Mouse (Mus musculus) midbrain, embryonic 13.5 days (tissue): Measurements from ENCODE around the gene Slamf9. TPM values are rescaled to one million over a fixed set of nuclear protein-coding genes. Genes with fewer than 3 reads are reported as not detected.
A peak's percentile ranks its signal among the peaks of the same experiment; 100 is the strongest.

Experiments used
- ATAC-seq: fragments of 200-750 bp; cut with Nextera tagmentation; 2 replicates; pipeline ENCODE4 v1.8.0; 2017; ENCODE audit warnings: mild to moderate bottlenecking, moderate TSS enrichment, moderate library complexity
- H3K27ac ChIP-seq: fragments of 300-500 bp; sonication (generic); 2 replicates; pipeline ENCODE4 v1.5.1; 2015; ENCODE audit warnings: inconsistent platforms, mild to moderate bottlenecking, moderate library complexity
- H3K27me3 ChIP-seq: fragments of 300-500 bp; sonication (generic); 2 replicates; pipeline ENCODE4 v1.6.1; 2015; ENCODE audit warnings: mild to moderate bottlenecking, inconsistent platforms
- H3K36me3 ChIP-seq: fragments of 300-500 bp; sonication (generic); 2 replicates; pipeline ENCODE4 v1.6.1; 2015; ENCODE audit warnings: mild to moderate bottlenecking, inconsistent platforms
- H3K4me1 ChIP-seq: fragments of 300-500 bp; sonication (generic); replicated peaks from 2 replicates; pipeline ENCODE4 v1.6.1; 2015; ENCODE audit warnings: inconsistent platforms
- H3K4me2 ChIP-seq: fragments of 300-500 bp; sonication (generic); replicated peaks from 2 replicates; pipeline ENCODE4 v1.6.1; 2015; ENCODE audit warnings: moderate library complexity, mild to moderate bottlenecking, inconsistent platforms
- H3K4me3 ChIP-seq: fragments of 300-500 bp; sonication (generic); replicated peaks from 2 replicates; pipeline ENCODE4 v1.5.1; 2015; ENCODE audit warnings: mild to moderate bottlenecking, inconsistent platforms
- H3K9ac ChIP-seq: fragments of 300-500 bp; sonication (generic); replicated peaks from 2 replicates; pipeline ENCODE4 v1.6.1; 2015; ENCODE audit warnings: mild to moderate bottlenecking, inconsistent platforms
- H3K9me3 ChIP-seq: fragments of 300-500 bp; sonication (generic); 2 replicates; pipeline ENCODE4 v1.6.1; 2016; ENCODE audit warnings: mild to moderate bottlenecking, inconsistent platforms
- WGBS: fragments of 180-500 bp; shearing (Covaris S2); methylation state at CpG from one replicate; pipeline ENCODE4 v1.1.7; 2015; 5-methylcytosine and 5-hydroxymethylcytosine counted together
- polyA plus RNA-seq: library from polyadenylated mRNA; unstranded; fragments of >200 nt; fragmentation: Nextera tagmentation; extraction: Ambion mirVana; gene quantifications from 2 replicates; pipeline ENCODE4 v1.2.1, GENCODE M21; 2015

Slamf9 gene
- polyA plus RNA-seq, 1 experiment from 2014 or later = 0.31 TPM

GRCm38 (mm10) chr1:172497428-172497827 lies 22.3 kb downstream of the Slamf9 start:
- H3K4me3 ChIP-seq = no peak overlapping the region
- no peak overlapping the region for H3K9ac ChIP-seq
- peaks cover 54% of the 10 kb centered on the region for H3K27me3 ChIP-seq
- peaks cover 61% of the 10 kb centered on the region for H3K36me3 ChIP-seq
- H3K4me2 ChIP-seq = no peak overlapping the region
- 85% methylated on average over 10 of the region's 10 CpGs for WGBS
- no peak overlapping the region for H3K27ac ChIP-seq
- ATAC-seq = no peak
- no peaks in the 10 kb centered on the region for H3K9me3 ChIP-seq
- peaks cover 30% of the 10 kb centered on the region for H3K4me1 ChIP-seq

- Histone ChIP-seq H3K36me3 (peaks cover 37% of the 10 kb centered on the region), H3K27ac (peak within 1 kb of the TSS; percentile 39; the same call in 1 of the 2 replicates)
- under 1% methylated on average over 30 of the region's 30 CpGs for WGBS
Observed at GRCm38 (mm10) chr1:172499765-172500441, 24.7 kb downstream of the Slamf9 start, which contains the start of gene Tagln2. Tagln2 (plus strand) TSS chr1:172500047.

GRCm38 (mm10) chr1:172500451-172501370 lies 25.6 kb downstream of the Slamf9 start:
- 2% methylated on average over 56 of the region's 56 CpGs for WGBS
- H3K4me1 ChIP-seq = peaks cover 54% of the 10 kb centered on the region
- H3K27me3 ChIP-seq = peaks cover 66% of the 10 kb centered on the region
- peak overlapping the region; percentile 37 for H3K4me3 ChIP-seq
- H3K36me3 ChIP-seq = peaks cover 29% of the 10 kb centered on the region
- no peaks in the 10 kb centered on the region for H3K9me3 ChIP-seq
- peak overlapping the region; percentile 57 for H3K4me2 ChIP-seq
- 0 out of 2 replicates have a peak, but pooled peaks have one; percentile 2 for ATAC-seq
- H3K27ac ChIP-seq = peak overlapping the region; percentile 39; the same call in 1 of the 2 replicates
- H3K9ac ChIP-seq = peak overlapping the region; percentile 49

More at GRCm38 (mm10) chr1:172499765-172500441, 24.7 kb downstream of the Slamf9 start, which contains the start of gene Tagln2:
- Histone ChIP-seq H3K4me2 (peak within 1 kb of the TSS; percentile 57), H3K9ac (peak within 1 kb of the TSS; percentile 49), H3K4me1 (peaks cover 53% of the 10 kb centered on the region), H3K27me3 (peaks cover 61% of the 10 kb centered on the region), H3K9me3 (no peaks in the 10 kb centered on the region), H3K4me3 (peak within 1 kb of the TSS; percentile 37)
- peak; percentile 46 for ATAC-seq

- peaks cover 21% of the 10 kb centered on the region for H3K36me3 ChIP-seq
- 0 out of 2 replicates have a peak, but pooled peaks have one; percentile 2 for ATAC-seq
- peak overlapping the region; percentile 37 for H3K4me3 ChIP-seq
- peak overlapping the region; percentile 57 for H3K4me2 ChIP-seq
- H3K9me3 ChIP-seq = no peaks in the 10 kb centered on the region
- WGBS = 40% methylated on average over 13 of the region's 13 CpGs
- no peak overlapping the region; the same call in 1 of the 2 replicates for H3K27ac ChIP-seq
- peaks cover 66% of the 10 kb centered on the region for H3K27me3 ChIP-seq
- 0 out of 2 replicates have a peak overlapping the region, but pooled peaks have one; percentile 49 for H3K9ac ChIP-seq
- peaks cover 54% of the 10 kb centered on the region for H3K4me1 ChIP-seq
Observed at GRCm38 (mm10) chr1:172501371-172502144, 26.4 kb downstream of the Slamf9 start.

- no peak overlapping the region for H3K27ac ChIP-seq
- 35% methylated on average over 13 of the region's 13 CpGs for WGBS
- ATAC-seq = no peak
- H3K4me3 ChIP-seq = no peak overlapping the region
- H3K9me3 ChIP-seq = no peaks in the 10 kb centered on the region
- H3K36me3 ChIP-seq = peaks cover 12% of the 10 kb centered on the region
- peaks cover 62% of the 10 kb centered on the region for H3K27me3 ChIP-seq
- H3K9ac ChIP-seq = no peak overlapping the region
- H3K4me2 ChIP-seq = peak overlapping the region; percentile 34
- H3K4me1 ChIP-seq = peaks cover 54% of the 10 kb centered on the region
Observed at GRCm38 (mm10) chr1:172502145-172503110, 27.3 kb downstream of the Slamf9 start.

DNA sequence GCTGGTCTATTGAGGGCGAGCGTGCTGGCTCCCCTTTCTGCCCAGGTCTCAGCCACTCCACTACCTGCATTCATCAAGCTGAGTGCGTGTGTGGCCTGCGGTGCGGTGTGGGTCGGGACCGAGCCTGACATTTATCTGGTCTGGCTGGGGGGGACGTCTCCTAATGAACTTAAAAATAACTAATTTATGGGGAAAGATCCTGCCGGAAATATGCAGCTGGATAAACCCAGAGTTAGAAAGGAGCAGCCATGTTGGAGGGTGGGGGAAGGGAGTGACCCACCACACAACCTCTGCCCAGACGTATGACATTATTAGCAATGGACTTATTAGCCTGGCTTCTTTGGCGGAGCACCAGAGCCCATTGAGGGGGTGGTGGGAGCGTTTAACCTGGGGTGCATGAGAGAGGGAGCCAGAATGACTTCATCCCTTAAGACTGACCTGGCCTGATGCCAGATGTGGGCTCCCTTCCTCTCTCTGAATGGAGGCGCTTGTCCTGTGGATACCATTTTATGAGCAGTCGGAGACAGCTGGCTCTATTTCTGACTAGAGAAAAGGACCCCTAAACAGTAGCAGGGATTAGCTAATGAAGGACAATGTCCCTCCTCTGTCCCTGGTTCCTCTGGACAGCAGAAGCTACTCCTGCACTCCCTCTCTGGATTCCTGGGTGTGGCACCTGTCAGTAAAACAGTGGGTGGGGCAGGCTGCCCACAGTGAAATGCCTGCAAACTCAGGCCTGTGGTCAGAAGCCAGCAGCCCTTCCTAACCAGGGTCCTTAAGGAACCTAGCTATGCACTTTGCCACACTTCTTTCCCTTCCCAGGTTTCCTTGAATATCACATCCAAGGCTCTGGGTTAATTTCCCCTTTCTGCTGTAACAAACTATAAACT lies 28.2 kb downstream of the Slamf9 start:
- WGBS = 35% methylated on average over 14 of the region's 14 CpGs
- H3K4me1 ChIP-seq = peaks cover 57% of the 10 kb centered on the region
- H3K9me3 ChIP-seq = no peaks in the 10 kb centered on the region
- peak; percentile 2; the same call in 1 of the 2 replicates for ATAC-seq
- H3K36me3 ChIP-seq = peaks cover 3% of the 10 kb centered on the region
- no peak overlapping the region; the same call in 1 of the 2 replicates for H3K4me3 ChIP-seq
- H3K27me3 ChIP-seq = peaks cover 52% of the 10 kb centered on the region
- no peak overlapping the region for H3K27ac ChIP-seq
- H3K9ac ChIP-seq = no peak overlapping the region
- peak overlapping the region; percentile 25 for H3K4me2 ChIP-seq

GRCm38 (mm10) chr1:172504756-172505155 lies 29.6 kb downstream of the Slamf9 start:
- Histone ChIP-seq H3K9me3 (no peaks in the 10 kb centered on the region), H3K27ac (no peak overlapping the region), H3K4me2 (no peak overlapping the region), H3K27me3 (peaks cover 38% of the 10 kb centered on the region), H3K36me3 (no peaks in the 10 kb centered on the region), H3K4me1 (peaks cover 56% of the 10 kb centered on the region), H3K9ac (no peak overlapping the region), H3K4me3 (no peak overlapping the region)
- WGBS = 85% methylated on average over 8 of the region's 8 CpGs
- ATAC-seq = no peak

DNA sequence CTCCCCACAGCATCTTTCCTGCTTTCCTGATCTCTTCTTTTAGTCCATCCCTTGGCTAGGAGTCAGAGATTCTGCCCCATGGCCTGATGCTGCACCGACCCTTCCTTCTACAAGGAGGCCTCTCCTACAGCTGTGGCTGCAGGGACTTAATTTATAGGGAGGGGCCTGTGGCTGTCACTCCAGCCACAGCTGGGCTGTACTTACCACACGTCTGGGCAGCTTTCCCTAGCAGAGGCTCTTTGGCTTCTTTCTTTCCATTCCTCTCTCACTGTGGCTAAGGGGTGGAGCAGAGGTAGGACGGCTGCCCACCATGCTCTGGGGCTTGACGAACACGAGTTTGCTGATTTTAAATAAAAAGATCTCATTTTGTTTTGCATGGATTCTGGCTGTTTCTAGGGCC lies 31.8 kb downstream of the Slamf9 start:
- H3K27me3 ChIP-seq = peaks cover 16% of the 10 kb centered on the region
- no peaks in the 10 kb centered on the region for H3K36me3 ChIP-seq
- H3K9me3 ChIP-seq = no peaks in the 10 kb centered on the region
- H3K4me3 ChIP-seq = no peak overlapping the region
- H3K9ac ChIP-seq = no peak overlapping the region
- no peak overlapping the region for H3K4me2 ChIP-seq
- H3K4me1 ChIP-seq = peaks cover 39% of the 10 kb centered on the region
- no peak overlapping the region for H3K27ac ChIP-seq
- ATAC-seq = no peak
- WGBS = 67% methylated on average over 5 of the region's 5 CpGs

GRCm38 (mm10) chr1:172507701-172508100 lies 32.5 kb downstream of the Slamf9 start:
- no peak overlapping the region for H3K4me2 ChIP-seq
- peaks cover 32% of the 10 kb centered on the region for H3K4me1 ChIP-seq
- H3K9ac ChIP-seq = no peak overlapping the region
- no peaks in the 10 kb centered on the region for H3K9me3 ChIP-seq
- H3K27me3 ChIP-seq = peaks cover 9% of the 10 kb centered on the region
- H3K36me3 ChIP-seq = no peaks in the 10 kb centered on the region
- WGBS = 92% methylated on average over 3 of the region's 3 CpGs
- H3K27ac ChIP-seq = no peak overlapping the region
- no peak overlapping the region for H3K4me3 ChIP-seq
- no peak for ATAC-seq

DNA sequence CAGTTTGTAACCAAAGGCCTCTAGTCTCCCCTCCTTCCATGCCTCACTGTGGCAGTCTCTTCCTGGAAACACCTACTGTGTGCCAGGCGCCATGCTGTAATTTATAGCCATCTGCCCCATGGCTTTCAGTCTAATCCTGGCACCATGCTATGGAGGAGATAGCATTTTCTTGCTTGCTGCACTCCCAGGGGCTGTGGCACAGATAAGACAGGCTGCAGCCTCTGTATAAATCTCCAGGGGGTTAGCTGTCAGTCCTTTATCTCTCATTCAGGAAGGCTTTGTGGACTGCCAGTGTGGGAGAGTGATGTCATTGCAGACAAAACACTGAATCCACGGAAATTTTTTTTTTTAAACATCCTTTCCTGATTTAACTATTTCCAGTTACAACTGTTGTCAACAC lies 33.0 kb downstream of the Slamf9 start:
- Histone ChIP-seq H3K4me1 (peaks cover 30% of the 10 kb centered on the region), H3K9me3 (no peaks in the 10 kb centered on the region), H3K4me3 (no peak overlapping the region), H3K27ac (no peak overlapping the region), H3K4me2 (no peak overlapping the region), H3K27me3 (peaks cover 9% of the 10 kb centered on the region), H3K36me3 (no peaks in the 10 kb centered on the region), H3K9ac (no peak overlapping the region)
- WGBS = 55% methylated on average over 2 of the region's 2 CpGs
- no peak for ATAC-seq
